Mouse (Mus musculus): Measurements from ENCODE around the gene Gm10644.

Gm10644 gene

DNA sequence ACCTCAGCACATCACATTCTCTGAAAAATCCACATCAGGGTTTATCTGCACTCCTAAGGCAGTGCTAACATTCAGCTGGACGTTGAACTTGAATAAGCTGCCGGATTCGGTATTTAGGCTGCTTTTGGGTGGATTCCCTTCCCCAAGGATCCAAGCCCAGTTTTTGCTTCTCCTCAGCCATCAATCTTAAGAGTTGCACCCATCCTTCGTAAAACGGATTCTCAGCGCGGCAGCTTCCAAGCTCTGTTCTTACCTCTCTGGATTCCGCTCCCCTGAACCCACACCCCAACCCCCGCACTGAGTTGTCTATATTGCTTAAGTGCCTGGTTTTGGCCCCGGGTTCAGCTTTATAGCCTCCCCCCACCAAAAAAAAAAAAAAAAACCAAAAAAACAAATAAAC, 56.5 kb downstream of the Gm10644 start:
- DNase-seq (ENCODE audit: low read depth, low spot score) = no peak

- peak; percentile 71 for DNase-seq (ENCODE audit: low read depth, low spot score)
These were observed 57.8 kb downstream of the Gm10644 start for GRCm38 (mm10) chr8:83897211-83897610.

- no peak for DNase-seq (ENCODE audit: low read depth, low spot score)
These were observed 58.5 kb downstream of the Gm10644 start for GRCm38 (mm10) chr8:83896461-83896860.

GRCm38 (mm10) chr8:83895894-83896293, 59.1 kb downstream of the Gm10644 start:
- no peak for DNase-seq (ENCODE audit: low read depth, low spot score)

- no peak for DNase-seq (ENCODE audit: low read depth, low spot score)
These were observed 61.1 kb downstream of the Gm10644 start for GRCm38 (mm10) chr8:83893915-83894314.

DNA sequence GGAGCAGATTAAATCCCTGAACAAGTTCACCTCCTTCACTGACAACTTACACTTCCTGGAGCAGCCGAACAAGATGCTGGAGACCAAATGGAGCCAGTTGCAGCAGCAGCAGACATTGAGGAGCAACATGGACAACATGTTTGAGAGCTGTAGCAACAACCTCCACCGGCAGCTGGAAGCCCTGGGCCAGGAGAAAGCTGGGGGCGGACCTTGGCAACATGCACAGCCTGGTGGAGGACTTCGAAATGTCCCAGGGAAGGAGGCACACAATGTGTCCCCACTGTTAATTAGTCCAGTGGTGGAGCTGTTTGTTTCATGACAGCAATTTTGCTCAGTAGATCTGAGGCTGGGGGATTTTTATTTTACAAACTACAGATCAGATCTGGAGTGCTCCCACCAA, 62.9 kb downstream of the Gm10644 start:
- no peak for DNase-seq (ENCODE audit: low read depth, low spot score)

DNA sequence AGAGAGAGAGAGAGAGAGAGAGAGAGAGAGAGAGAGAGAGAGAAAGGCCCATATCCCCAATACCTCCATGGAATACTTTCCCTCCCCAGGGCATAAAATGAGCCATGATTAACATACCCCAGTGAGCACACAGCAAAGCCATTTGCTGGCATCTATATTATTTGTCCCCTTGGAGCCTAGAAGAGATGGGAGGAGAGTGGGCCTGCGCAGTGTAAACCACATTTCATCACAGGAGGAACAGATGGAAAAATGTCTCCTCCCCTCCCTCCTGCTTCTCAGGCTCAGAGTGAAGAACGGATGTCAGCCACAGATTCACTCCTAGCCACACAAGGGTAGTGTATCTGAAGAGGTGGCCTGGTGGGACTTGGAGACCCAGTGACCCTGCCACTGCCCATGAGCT, 66.6 kb downstream of the Gm10644 start:
- DNase-seq (ENCODE audit: low read depth, low spot score) = no peak

Data from WW6 (cell line).